Comparison of ENCODE assay signal across 1 mouse cellular context in the genomic region with DNA sequence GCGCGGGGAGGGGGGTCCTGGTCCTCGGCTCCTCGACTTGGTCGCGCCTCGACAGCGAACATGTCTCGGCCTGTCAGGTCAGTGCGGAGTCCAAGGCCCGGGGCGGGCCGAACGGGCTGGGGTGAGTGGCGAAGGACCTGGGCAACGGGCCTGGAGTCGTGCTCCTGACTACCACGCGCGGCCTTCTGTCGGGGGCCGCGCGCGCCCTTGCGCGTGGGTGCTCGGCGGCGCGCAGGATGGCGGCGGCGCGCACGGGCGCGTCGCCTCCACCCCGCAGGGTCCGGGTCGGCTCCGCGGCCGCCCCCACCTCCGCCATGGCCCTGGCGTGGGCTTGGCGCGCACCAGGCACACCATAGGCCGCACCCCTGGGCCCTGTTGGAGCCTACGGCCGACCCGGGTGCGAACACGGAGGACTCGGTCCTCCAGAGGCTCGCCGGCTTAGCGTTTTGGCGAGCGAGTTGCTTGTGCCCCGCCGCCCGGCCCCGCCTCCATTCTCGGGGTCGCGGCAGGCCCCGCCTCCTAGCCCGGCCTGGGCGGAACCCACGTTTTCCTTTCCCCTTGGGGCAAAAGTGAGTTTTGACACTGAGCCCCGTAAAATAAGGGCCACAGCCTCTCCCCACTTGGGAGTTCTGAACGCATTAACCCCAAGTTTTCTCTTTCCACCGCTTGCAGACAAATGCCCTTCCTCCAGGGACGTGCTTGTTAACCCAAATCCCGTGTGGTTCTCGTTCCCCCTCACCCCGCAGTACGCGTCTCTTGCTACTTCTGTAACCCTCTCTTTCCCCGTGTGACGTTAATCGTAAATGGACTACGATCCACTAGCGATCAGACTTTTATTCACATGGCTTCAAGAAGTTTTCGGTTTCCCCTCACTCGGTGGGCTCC.
TF ChIP-seq lines count a peak whose summit lies in the region.

No protein-coding gene starts in this region.

TF ChIP-seq in MEL, 35 proteins besides CTCF, POLR2A, EP300 and RAD21 (continued from another document):
- TF ChIP-seq CHD1 (IDR thresholded peaks at IDR 0.05; ENCODE audit: low read depth, low read length): peak; percentile 42; the same call in 1 of the 2 replicates
- TF ChIP-seq MAZ (IDR thresholded peaks at IDR 0.05; ENCODE audit: low read depth, low read length): peak; percentile 68; the same call in 1 of the 2 replicates
- no peak for TF ChIP-seq ZNF384 (IDR thresholded peaks at IDR 0.05; ENCODE audit: low read depth, low read length)
- peak; percentile 66; the same call in 1 of the 2 replicates for TF ChIP-seq POLR2AphosphoS2 (IDR thresholded peaks at IDR 0.05; ENCODE audit: low read length)
- TF ChIP-seq ZMIZ1 (IDR thresholded peaks at IDR 0.05; ENCODE audit: low read depth, low read length): peak; percentile 57; the same call in 1 of the 2 replicates
- TF ChIP-seq MXI1 (IDR thresholded peaks at IDR 0.05; ENCODE audit: low read depth, low read length): peak; percentile 96
- peak; percentile 50 for TF ChIP-seq NELFE (IDR thresholded peaks at IDR 0.05; ENCODE audit: low read depth, low read length)
